Mouse (Mus musculus) forebrain, embryonic 13.5 days (tissue): Measurements from ENCODE around the gene Tmem151b. TPM values are rescaled to one million over a fixed set of nuclear protein-coding genes. Genes with fewer than 3 reads are reported as not detected.

Experiments
- ATAC-seq: fragments of 200-750 bp; cut with Nextera tagmentation; 2 replicates; pipeline ENCODE4 v1.8.0; 2017
- H3K27ac ChIP-seq: fragments of 300-500 bp; sonication (generic); 2 replicates; pipeline ENCODE4 v1.5.1; 2015; ENCODE audit warnings: inconsistent platforms, mild to moderate bottlenecking, moderate library complexity
- H3K27me3 ChIP-seq: fragments of 300-500 bp; sonication (generic); 2 replicates; pipeline ENCODE4 v1.6.1; 2015; ENCODE audit warnings: mild to moderate bottlenecking, inconsistent platforms
- H3K36me3 ChIP-seq: fragments of 300-500 bp; sonication (generic); 2 replicates; pipeline ENCODE4 v1.6.1; 2015; ENCODE audit warnings: mild to moderate bottlenecking, inconsistent platforms; ENCODE audit not compliant: poor library complexity, severe bottlenecking
- H3K4me1 ChIP-seq: fragments of 300-500 bp; sonication (generic); 2 replicates; pipeline ENCODE4 v1.6.1; 2015; ENCODE audit warnings: inconsistent platforms
- H3K4me2 ChIP-seq: fragments of 300-500 bp; sonication (generic); 2 replicates; pipeline ENCODE4 v1.6.1; 2015; ENCODE audit warnings: inconsistent platforms, mild to moderate bottlenecking, moderate library complexity
- H3K4me3 ChIP-seq: fragments of 300-500 bp; sonication (generic); 2 replicates; pipeline ENCODE4 v1.5.1; 2015; ENCODE audit warnings: mild to moderate bottlenecking, inconsistent platforms
- H3K9ac ChIP-seq: fragments of 300-500 bp; sonication (generic); 2 replicates; pipeline ENCODE4 v1.6.1; 2015; ENCODE audit warnings: mild to moderate bottlenecking, inconsistent platforms
- H3K9me3 ChIP-seq: fragments of 300-500 bp; sonication (generic); replicated peaks from 2 replicates; pipeline ENCODE4 v1.6.1; 2016; ENCODE audit warnings: inconsistent platforms
- WGBS: fragments of 180-500 bp; shearing (Covaris S2); methylation state at CpG from one replicate; pipeline ENCODE4 v1.1.7; 2015; 5-methylcytosine and 5-hydroxymethylcytosine counted together
- polyA plus RNA-seq: library from polyadenylated mRNA; unstranded; fragments of >200 nt; fragmentation: Nextera tagmentation; extraction: Ambion mirVana; gene quantifications from 2 replicates; pipeline ENCODE4 v1.2.1, GENCODE M21; 2015

Tmem151b gene
- polyA plus RNA-seq, 1 experiment from 2014 or later = 23.1 TPM

GRCm38 (mm10) chr17:45510871-45511270 lies 38.6 kb downstream of the Tmem151b start:
- Histone ChIP-seq H3K9me3 (no peaks in the 10 kb centered on the region), H3K4me1 (peaks cover 14% of the 10 kb centered on the region), H3K27ac (no peak overlapping the region), H3K36me3 (peaks cover 35% of the 10 kb centered on the region), H3K9ac (no peak overlapping the region), H3K27me3 (no peaks in the 10 kb centered on the region), H3K4me3 (no peak overlapping the region), H3K4me2 (no peak overlapping the region)
- ATAC-seq = no peak
- WGBS = 94% methylated on average over 4 of the region's 4 CpGs

- Histone ChIP-seq H3K9me3 (no peaks in the 10 kb centered on the region), H3K4me3 (peak within 1 kb of the TSS; percentile 64), H3K36me3 (peaks cover 25% of the 10 kb centered on the region), H3K27me3 (no peaks in the 10 kb centered on the region), H3K9ac (peak within 1 kb of the TSS; percentile 74), H3K4me1 (peaks cover 14% of the 10 kb centered on the region), H3K27ac (peak within 1 kb of the TSS; percentile 71; the same call in 1 of the 2 replicates), H3K4me2 (peak within 1 kb of the TSS; percentile 46)
- ATAC-seq = peak; percentile 96
- under 1% methylated on average over 42 of the region's 42 CpGs for WGBS
Observed at GRCm38 (mm10) chr17:45506700-45507189, 42.7 kb downstream of the Tmem151b start, which contains the start of gene Aars2. Gene Aars2 (plus strand): TSS chr17:45506841.

- Histone ChIP-seq H3K27ac (no peak overlapping the region), H3K9me3 (no peaks in the 10 kb centered on the region), H3K4me2 (no peak overlapping the region), H3K4me3 (0 out of 2 replicates have a peak overlapping the region, but pooled peaks have one; percentile 64), H3K36me3 (peaks cover 22% of the 10 kb centered on the region), H3K4me1 (peaks cover 14% of the 10 kb centered on the region), H3K9ac (0 out of 2 replicates have a peak overlapping the region, but pooled peaks have one; percentile 74), H3K27me3 (no peaks in the 10 kb centered on the region)
- ATAC-seq = peak; percentile 6; the same call in 1 of the 2 replicates
- WGBS = 72% methylated on average over 6 of the region's 6 CpGs
Observed at GRCm38 (mm10) chr17:45505941-45506465, 43.5 kb downstream of the Tmem151b start.

GRCm38 (mm10) chr17:45503301-45503973 lies 46.0 kb downstream of the Tmem151b start:
- H3K9me3 ChIP-seq = no peaks in the 10 kb centered on the region
- H3K36me3 ChIP-seq = no peaks in the 10 kb centered on the region
- H3K4me1 ChIP-seq = peaks cover 14% of the 10 kb centered on the region
- ATAC-seq = no peak
- no peak overlapping the region for H3K9ac ChIP-seq
- H3K27me3 ChIP-seq = no peaks in the 10 kb centered on the region
- no peak overlapping the region for H3K27ac ChIP-seq
- H3K4me3 ChIP-seq = no peak overlapping the region
- WGBS = 67% methylated on average over 5 of the region's 5 CpGs
- H3K4me2 ChIP-seq = no peak overlapping the region

GRCm38 (mm10) chr17:45502324-45502723 lies 47.2 kb downstream of the Tmem151b start:
- H3K27me3 ChIP-seq = no peaks in the 10 kb centered on the region
- no peaks in the 10 kb centered on the region for H3K36me3 ChIP-seq
- H3K27ac ChIP-seq = no peak overlapping the region
- ATAC-seq = no peak
- no peak overlapping the region for H3K4me3 ChIP-seq
- no peak overlapping the region for H3K9ac ChIP-seq
- no peaks in the 10 kb centered on the region for H3K9me3 ChIP-seq
- H3K4me2 ChIP-seq = no peak overlapping the region
- H3K4me1 ChIP-seq = peaks cover 10% of the 10 kb centered on the region
- WGBS = 64% methylated on average over 4 of the region's 4 CpGs

- Histone ChIP-seq H3K36me3 (no peaks in the 10 kb centered on the region), H3K9me3 (no peaks in the 10 kb centered on the region), H3K4me2 (no peak overlapping the region), H3K27me3 (no peaks in the 10 kb centered on the region), H3K9ac (no peak overlapping the region; the same call in 1 of the 2 replicates), H3K4me3 (no peak overlapping the region), H3K27ac (no peak overlapping the region), H3K4me1 (peaks cover under 1% of the 10 kb centered on the region)
- no peak for ATAC-seq
- 45% methylated on average over 4 of the region's 4 CpGs for WGBS
Observed at GRCm38 (mm10) chr17:45500981-45501380, 48.5 kb downstream of the Tmem151b start.

GRCm38 (mm10) chr17:45499516-45499915 lies 50.0 kb downstream of the Tmem151b start:
- H3K36me3 ChIP-seq = no peaks in the 10 kb centered on the region
- H3K9me3 ChIP-seq = no peaks in the 10 kb centered on the region
- no peak for ATAC-seq
- no peaks in the 10 kb centered on the region for H3K27me3 ChIP-seq
- H3K9ac ChIP-seq = no peak overlapping the region
- H3K4me2 ChIP-seq = no peak overlapping the region
- no peak overlapping the region for H3K4me3 ChIP-seq
- H3K4me1 ChIP-seq = no peaks in the 10 kb centered on the region
- 57% methylated on average over 2 of the region's 2 CpGs for WGBS
- H3K27ac ChIP-seq = no peak overlapping the region

- H3K36me3 ChIP-seq = no peaks in the 10 kb centered on the region
- no peak overlapping the region for H3K9ac ChIP-seq
- no peaks in the 10 kb centered on the region for H3K9me3 ChIP-seq
- 86% methylated on average over 13 of the region's 13 CpGs for WGBS
- H3K27ac ChIP-seq = no peak overlapping the region
- ATAC-seq = no peak
- no peaks in the 10 kb centered on the region for H3K4me1 ChIP-seq
- no peak overlapping the region for H3K4me3 ChIP-seq
- H3K27me3 ChIP-seq = no peaks in the 10 kb centered on the region
- H3K4me2 ChIP-seq = no peak overlapping the region
Observed at GRCm38 (mm10) chr17:45498397-45498796, 51.1 kb downstream of the Tmem151b start.

GRCm38 (mm10) chr17:45495398-45495797 lies 54.1 kb downstream of the Tmem151b start:
- WGBS = 78% methylated on average over 11 of the region's 11 CpGs
- no peaks in the 10 kb centered on the region for H3K27me3 ChIP-seq
- no peaks in the 10 kb centered on the region for H3K4me1 ChIP-seq
- H3K4me3 ChIP-seq = no peak overlapping the region
- no peak overlapping the region for H3K4me2 ChIP-seq
- no peaks in the 10 kb centered on the region for H3K36me3 ChIP-seq
- H3K9me3 ChIP-seq = no peaks in the 10 kb centered on the region
- H3K9ac ChIP-seq = no peak overlapping the region
- no peak for ATAC-seq
- no peak overlapping the region for H3K27ac ChIP-seq

Other genes with a start within 250 kb of the Tmem151b start
- 79.9 and 81.9 TPM in 2 replicates for gene Cdc5l, start 115.9 kb downstream of the Tmem151b start, polyA plus RNA-seq
- gene Spats1, start 74.3 kb downstream of the Tmem151b start, polyA plus RNA-seq = 1.2 and 1.5 TPM in 2 replicates
- 16.8 and 19.0 TPM in 2 replicates for gene Aars2, start 42.8 kb downstream of the Tmem151b start, polyA plus RNA-seq
- gene Tcte1, start 26.2 kb downstream of the Tmem151b start, polyA plus RNA-seq = 2.1 and 3.1 TPM in 2 replicates
- gene Nfkbie, start 6.0 kb upstream of the Tmem151b start, polyA plus RNA-seq = 5.1 TPM in 2 replicates
- gene Slc35b2, start 14.2 kb upstream of the Tmem151b start, polyA plus RNA-seq = 89.1 and 107 TPM in 2 replicates
- 1,763 and 1,849 TPM in 2 replicates for gene Hsp90ab1, start 23.6 kb upstream of the Tmem151b start, polyA plus RNA-seq
- gene Slc29a1, start 49.9 kb upstream of the Tmem151b start, polyA plus RNA-seq = 47.2 and 51.9 TPM in 2 replicates
- not detected in 2 replicates for gene Mymx, start 52.4 kb upstream of the Tmem151b start, polyA plus RNA-seq
- 0.30 and 0.72 TPM in 2 replicates for gene Capn11, start 109.6 kb upstream of the Tmem151b start, polyA plus RNA-seq
- 116 and 125 TPM in 2 replicates for gene Mrpl14, start 136.6 kb upstream of the Tmem151b start, polyA plus RNA-seq
- gene Tmem63b, start 137.2 kb upstream of the Tmem151b start, polyA plus RNA-seq = 91.1 and 92.9 TPM in 2 replicates
- 0.48 TPM in 1 of 2 replicates, not detected in the other for gene 1600014C23Rik, start 184.2 kb upstream of the Tmem151b start, polyA plus RNA-seq